Mouse (Mus musculus) common myeloid progenitor, adult 5-6 weeks (primary cell): ENCODE results near the gene Focad. TPM values are rescaled to one million over a fixed set of nuclear protein-coding genes. Genes with fewer than 3 reads are reported as not detected.

ENCODE experiments used
- ATAC-seq: replicated peaks from 2 replicates; pipeline ENCODE4 v1.8.0; 2016; ENCODE audit warnings: low read depth, mild to moderate bottlenecking, moderate TSS enrichment, inconsistent platforms; ENCODE audit not compliant: poor library complexity, severe bottlenecking
- total RNA-seq: library from RNA; stranded (forward); fragments of 200-1000, 187-1606 nt; gene quantifications from 2 replicates; pipeline ENCODE4 v1.2.3, GENCODE M21; 2017

Gene Focad
- 23.6 and 23.7 TPM in 2 replicates for total RNA-seq

GRCm38 (mm10) chr4:88094062-88094767 is at the start of gene Focad:
TSS of gene Focad (plus strand) at chr4:88094629.
- peak; percentile 99 for ATAC-seq

DNA sequence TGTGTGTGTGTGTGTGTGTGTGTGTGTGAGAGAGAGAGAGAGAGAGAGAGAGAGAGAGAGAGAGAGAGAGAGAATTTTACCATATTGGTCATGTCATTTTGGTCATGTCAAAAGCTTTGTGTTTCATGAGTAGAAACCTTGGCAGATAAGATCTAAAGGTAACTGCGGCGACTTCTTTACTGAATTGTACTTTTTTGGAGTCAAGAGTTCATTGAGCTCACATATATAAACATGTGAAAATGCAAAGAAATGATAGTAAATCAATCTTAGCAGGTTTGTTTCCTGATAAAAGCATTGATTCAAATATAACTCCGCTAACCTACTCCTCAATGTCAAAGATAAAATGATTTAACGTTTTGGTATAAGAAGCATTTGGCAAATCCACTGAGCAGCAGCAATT is 49.3 kb upstream of the Focad start:
- ATAC-seq: no peak

DNA sequence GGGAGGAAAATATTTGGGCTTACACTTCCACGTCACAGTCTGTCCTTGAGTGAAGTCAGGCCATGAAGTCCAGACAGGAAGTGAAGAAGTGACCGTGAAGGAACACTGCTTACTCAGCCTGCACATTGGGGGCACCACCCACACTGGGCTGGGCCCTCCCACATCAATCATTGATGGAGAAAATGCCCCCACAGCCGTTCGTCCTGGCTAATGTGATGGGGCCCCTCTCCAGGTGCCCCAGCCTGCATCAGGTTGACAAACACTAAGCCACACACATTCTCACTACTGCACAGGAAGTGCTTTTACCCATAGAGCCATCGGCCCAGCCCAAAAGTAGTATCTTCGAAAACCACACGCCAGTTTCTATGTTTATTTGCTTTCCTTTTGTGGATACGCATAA is 48.1 kb upstream of the Focad start:
- peak; percentile 36; the same call in 1 of the 2 replicates for ATAC-seq

- ATAC-seq: no peak
Observed at GRCm38 (mm10) chr4:88075388-88075787, 19.0 kb upstream of the Focad start.

DNA sequence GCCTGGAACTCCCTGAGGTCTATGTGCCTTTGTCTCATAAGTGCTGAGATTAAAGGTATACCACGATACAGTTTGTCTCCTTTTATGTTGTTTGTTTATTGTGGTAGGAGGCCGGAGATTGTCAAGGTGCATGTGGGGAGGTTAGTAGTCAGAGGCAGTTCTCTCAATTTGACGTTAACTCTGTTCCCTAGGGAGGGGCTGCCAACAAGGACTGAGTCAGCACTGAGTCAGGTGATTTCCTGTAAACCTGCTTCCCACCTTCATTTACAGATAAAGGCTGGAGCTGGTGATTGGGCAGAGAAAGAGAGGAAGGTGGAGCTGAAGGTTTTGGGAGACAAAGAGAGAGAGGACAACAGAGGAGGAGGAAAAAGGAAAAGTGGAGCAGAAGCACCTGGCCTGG is 15.4 kb upstream of the Focad start:
- ATAC-seq: no peak

GRCm38 (mm10) chr4:88081417-88081816 is 13.0 kb upstream of the Focad start:
- no peak for ATAC-seq

- ATAC-seq: no peak
Observed at GRCm38 (mm10) chr4:88081885-88082284, 12.5 kb upstream of the Focad start.

- ATAC-seq: 0 out of 2 replicates have a peak, but pooled peaks have one; percentile 25
Observed at GRCm38 (mm10) chr4:88082381-88082780, 12.0 kb upstream of the Focad start.

DNA sequence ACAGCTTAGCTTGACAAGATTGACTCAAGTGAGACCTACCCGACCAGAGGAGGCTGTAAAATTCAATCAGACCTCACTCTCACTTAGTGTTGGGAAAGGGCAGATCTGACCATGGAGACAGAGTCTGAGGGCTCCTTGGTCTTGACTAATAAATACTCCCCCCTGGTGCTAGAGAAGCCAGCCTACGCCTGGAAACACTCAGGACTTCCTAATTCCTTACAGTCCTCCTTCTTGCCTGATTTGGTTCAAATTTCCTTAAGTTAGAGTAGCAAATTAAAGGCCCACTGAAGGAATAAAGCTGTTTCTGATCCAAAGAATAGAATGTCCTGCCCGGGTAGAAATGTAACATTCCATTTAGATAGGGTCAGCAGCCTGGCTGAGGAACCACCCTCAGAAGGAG is 10.6 kb upstream of the Focad start:
- ATAC-seq: no peak

DNA sequence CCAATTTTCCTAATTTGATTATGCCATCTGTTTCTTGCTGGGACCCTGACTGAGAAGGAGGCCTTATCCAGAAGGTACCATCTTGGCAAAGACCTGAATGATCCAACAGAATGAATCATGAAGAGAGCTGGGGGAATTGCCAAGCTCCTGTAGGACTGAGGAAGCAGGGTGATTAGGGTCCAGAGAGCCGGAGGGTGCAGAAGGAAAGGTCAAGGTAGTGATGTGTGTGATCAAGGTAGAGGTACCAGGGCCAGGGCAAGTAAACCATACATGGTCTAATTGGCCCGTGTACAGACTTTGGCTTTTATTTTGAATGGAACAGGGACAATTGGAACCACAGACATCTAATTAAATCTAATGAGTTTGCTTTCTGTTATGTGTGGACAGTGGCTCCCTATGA is 4.1 kb upstream of the Focad start:
- ATAC-seq: no peak

- ATAC-seq: peak; percentile 16
Observed at GRCm38 (mm10) chr4:88094768-88095420, 465 bp downstream of the Focad start.

- no peak for ATAC-seq
Observed at GRCm38 (mm10) chr4:88095693-88096092, 1.3 kb downstream of the Focad start.

DNA sequence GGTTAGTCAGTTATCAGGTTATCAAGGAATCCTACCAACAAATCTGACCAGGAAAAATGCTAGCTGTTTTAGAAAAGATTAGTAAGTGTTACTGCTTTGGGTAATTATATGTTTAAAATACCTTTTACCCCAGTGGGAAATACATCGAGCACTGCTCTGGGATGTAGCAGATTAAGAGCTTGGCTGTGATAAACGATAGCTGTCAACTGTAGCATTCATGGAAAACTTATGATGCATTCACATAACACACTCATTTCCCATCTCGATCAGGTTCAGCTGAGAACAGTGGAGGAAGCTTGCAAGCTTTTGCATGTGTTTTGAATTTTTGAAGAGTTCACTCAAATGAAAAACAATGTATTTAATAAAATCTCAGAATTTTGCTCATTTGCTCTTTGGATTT is 14.2 kb downstream of the Focad start:
- ATAC-seq: no peak

- peak; percentile 38; the same call in 1 of the 2 replicates for ATAC-seq
Observed at GRCm38 (mm10) chr4:88117331-88117730, 22.9 kb downstream of the Focad start.

GRCm38 (mm10) chr4:88117942-88118341 is 23.5 kb downstream of the Focad start:
- no peak for ATAC-seq

DNA sequence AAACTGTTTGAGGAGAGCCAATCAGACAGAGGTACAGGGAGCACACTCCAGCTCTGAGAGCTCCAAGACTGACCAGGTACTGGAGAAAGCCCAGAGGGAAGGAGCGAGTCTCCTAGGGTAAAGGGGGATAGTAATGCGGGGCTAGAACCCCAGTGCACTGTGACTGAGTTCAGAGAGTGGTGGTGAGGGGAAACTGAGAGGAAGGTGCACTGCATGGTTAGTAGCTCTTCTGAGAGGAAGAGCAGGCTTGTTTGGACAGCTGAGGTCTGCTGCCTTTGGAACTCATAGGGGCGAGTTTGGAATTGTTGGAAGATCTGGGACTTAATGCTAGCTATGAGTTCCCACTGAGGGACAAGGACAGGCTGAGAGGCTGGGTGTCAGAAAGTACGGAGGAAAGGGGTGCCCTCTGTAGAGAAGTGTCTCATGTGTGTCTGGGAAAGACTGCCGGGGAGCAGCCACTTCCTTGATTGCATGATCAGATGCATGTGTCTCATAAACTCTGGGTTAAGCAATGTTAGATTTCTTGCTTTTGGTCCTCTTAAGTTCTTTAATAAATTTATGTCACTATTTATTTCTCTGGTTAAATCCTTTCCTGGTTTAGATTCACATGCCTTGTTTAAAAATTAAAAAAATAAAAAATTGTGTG is 24.4 kb downstream of the Focad start:
- ATAC-seq: peak; percentile 60

- ATAC-seq: no peak
Observed at GRCm38 (mm10) chr4:88120091-88120490, 25.7 kb downstream of the Focad start.

GRCm38 (mm10) chr4:88122472-88122871 is 28.0 kb downstream of the Focad start:
- no peak for ATAC-seq

GRCm38 (mm10) chr4:88135936-88136335 is 41.5 kb downstream of the Focad start:
- ATAC-seq: no peak

GRCm38 (mm10) chr4:88136528-88136927 is 42.1 kb downstream of the Focad start:
- ATAC-seq: no peak

GRCm38 (mm10) chr4:88138366-88138917 is 44.0 kb downstream of the Focad start:
- ATAC-seq: peak; percentile 66
